ENCODE assay signal across 10 mouse cellular contexts in the genomic region with DNA sequence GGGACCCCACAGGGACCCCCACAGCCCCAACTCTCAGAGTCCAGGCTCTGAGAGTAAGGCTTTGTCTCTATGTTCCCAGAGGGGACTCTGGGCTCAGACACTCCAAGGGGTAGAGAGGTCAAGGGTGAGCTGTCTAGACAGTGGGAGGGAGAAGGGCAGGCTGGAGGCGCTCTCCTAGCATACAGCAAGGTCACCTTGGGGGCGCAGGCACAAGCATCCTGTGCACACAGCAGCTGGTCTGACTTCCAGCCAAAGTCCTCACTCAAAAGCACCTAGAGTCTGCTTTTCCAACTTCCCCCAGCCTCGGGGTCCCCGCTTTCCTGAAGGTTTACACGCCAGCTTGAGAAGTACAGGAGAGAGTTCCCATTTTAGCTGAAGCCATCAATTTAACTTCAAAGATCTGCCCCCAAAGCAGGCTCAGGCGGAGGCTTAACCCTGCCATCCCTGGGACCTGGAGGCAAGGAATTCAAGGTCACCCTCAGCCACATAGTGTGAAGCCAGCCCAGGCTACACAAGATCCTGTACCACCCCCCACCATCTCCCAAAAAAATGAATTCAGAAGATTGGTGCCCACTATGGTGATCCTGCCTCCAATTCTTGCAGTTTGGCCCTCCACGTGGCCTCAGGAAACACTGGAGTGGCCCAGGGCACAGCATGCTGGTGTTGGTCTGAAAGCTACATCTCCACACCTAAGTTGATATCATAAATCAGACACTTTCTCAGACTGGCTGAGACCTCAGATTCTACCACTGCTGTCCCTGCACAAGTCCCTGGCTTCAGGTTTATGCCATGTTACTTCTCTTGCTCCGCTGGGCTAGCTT. TPM values are rescaled to one million over a fixed set of nuclear protein-coding genes. Genes with fewer than 3 reads are reported as not detected.
A peak's percentile ranks its signal among the peaks of the same experiment; 100 is the strongest.
DNase-seq lines count a peak whose midpoint lies in the region; ATAC-seq lines count a peak whose summit lies in the region.
"Had no signal": no experiment of that assay in that cellular context is flagged by ENCODE, and none has a peak within 500 bp of the region (broad histone marks: within the 10 kb centered on the region; RNA-seq: fewer than 3 reads in every experiment).

No protein-coding gene starts in this region.

- ATAC-seq in heart, embryonic 13.5 days (ENCODE audit: extremely low read depth, insufficient number of reproducible peaks, low FRiP score, low TSS enrichment), result no peak
- ATAC-seq in neural tube, embryonic 12.5 days (ENCODE audit: low FRiP score, low read depth), result no peak
- no peak for ATAC-seq in megakaryocyte, adult 5-6 weeks (ENCODE audit: poor library complexity, severe bottlenecking)

- intact Hi-C loops in left cerebral cortex, postnatal 25 days (cut with DNase I), result no loop called here

- WGBS in heart, embryonic 13.5 days, result 43% methylated on average over 8 of the region's 8 CpGs
- 35% methylated on average over 8 of the region's 8 CpGs for WGBS in neural tube, embryonic 12.5 days

- peak; percentile 95 for DNase-seq in heart, adult 11 months
- no peak for DNase-seq in heart, adult 8-10 months (ENCODE audit: low spot score)
- DNase-seq in kidney, postnatal 10 days, result peak; percentile 84
- no peak for DNase-seq in left cerebral cortex, postnatal 25 days (ENCODE audit: low spot score in 2 of 2)
- DNase-seq in cerebellum, adult 18-20 months, result no peak

- H3K27me3 ChIP-seq in heart, embryonic 13.5 days (replicated peaks), result no peaks in the 10 kb centered on the region
- no peaks in the 10 kb centered on the region for H3K27me3 ChIP-seq in neural tube, embryonic 12.5 days (replicated peaks)
- H3K27me3 ChIP-seq: embryonic facial prominence, embryonic 15.5 days; megakaryocyte, embryonic 14.5 days had no signal

- H3K9me3 ChIP-seq in heart, embryonic 13.5 days, result no peaks in the 10 kb centered on the region
- no peaks in the 10 kb centered on the region for H3K9me3 ChIP-seq in neural tube, embryonic 12.5 days
- H3K9me3 ChIP-seq: embryonic facial prominence, embryonic 15.5 days; megakaryocyte, embryonic 14.5 days had no signal

- H3K9ac ChIP-seq in heart, embryonic 13.5 days, result peak overlapping the region; percentile 60
- peak overlapping the region; percentile 33; the same call in 1 of the 2 replicates for H3K9ac ChIP-seq in neural tube, embryonic 12.5 days
- H3K9ac ChIP-seq: embryonic facial prominence, embryonic 15.5 days had no signal

- peaks cover 52% of the 10 kb centered on the region for H3K4me1 ChIP-seq in heart, embryonic 13.5 days
- peaks cover 70% of the 10 kb centered on the region for H3K4me1 ChIP-seq in neural tube, embryonic 12.5 days

- H3K4me2 ChIP-seq in heart, embryonic 13.5 days, result no peak overlapping the region
- H3K4me2 ChIP-seq in neural tube, embryonic 12.5 days (replicated peaks), result 0 out of 2 replicates have a peak overlapping the region, but pooled peaks have one; percentile 14
- H3K4me2 ChIP-seq: embryonic facial prominence, embryonic 15.5 days had no signal

- peak overlapping the region; percentile 89 for H3K27ac ChIP-seq in heart, embryonic 13.5 days (replicated peaks)
- peak overlapping the region; percentile 50 for H3K27ac ChIP-seq in neural tube, embryonic 12.5 days
- H3K27ac ChIP-seq: embryonic facial prominence, embryonic 15.5 days had no signal

- H3K4me3 ChIP-seq in heart, embryonic 13.5 days, result no peak overlapping the region
- H3K4me3 ChIP-seq in neural tube, embryonic 12.5 days, result no peak overlapping the region
- H3K4me3 ChIP-seq: embryonic facial prominence, embryonic 15.5 days; megakaryocyte, embryonic 14.5 days had no signal

- H3K36me3 ChIP-seq in heart, embryonic 13.5 days, result peaks cover 35% of the 10 kb centered on the region
- H3K36me3 ChIP-seq in neural tube, embryonic 12.5 days, result peaks cover 31% of the 10 kb centered on the region

RNA-seq across cellular contexts. Expression of a gene that starts 12.6 kb away (rescaled TPM):
- total RNA-seq in heart, adult 8-10 months (2022), result 10 to 100 TPM; 40.0 to 57.7 (median 44.4) TPM
- polyA plus RNA-seq in heart, embryonic 13.5 days (2015; fragmentation: Nextera tagmentation; extraction: Ambion mirVana), result 33.7 and 37.3 TPM in 2 replicates
- polyA plus RNA-seq in neural tube, embryonic 12.5 days (2016; fragmentation: Nextera tagmentation; extraction: Ambion mirVana), result 181 and 188 TPM in 2 replicates
- total RNA-seq in left cerebral cortex, postnatal 25 days (2021), result 10 to 100 TPM; 12.7 to 18.1 TPM
- 5.7 and 6.8 TPM in 2 replicates for total RNA-seq in megakaryocyte, adult 5-6 weeks (2015)
- total RNA-seq in megakaryocyte, adult 5-6 weeks (2017), result 1.5 and 4.0 TPM in 2 replicates

RNA-seq across cellular contexts. Expression of a gene that starts 15.3 kb away (rescaled TPM):
- total RNA-seq in heart, adult 8-10 months (2022), result 1 to 10 TPM in 2 of 4 experiments, under 1 TPM in 2; 0.69 to 1.9 (median 1.2) TPM
- polyA plus RNA-seq in heart, embryonic 13.5 days (2015; fragmentation: Nextera tagmentation; extraction: Ambion mirVana), result 0.86 and 1.2 TPM in 2 replicates
- 0.14 TPM in 1 of 2 replicates, not detected in the other for polyA plus RNA-seq in neural tube, embryonic 12.5 days (2016; fragmentation: Nextera tagmentation; extraction: Ambion mirVana)
- not detected for total RNA-seq in left cerebral cortex, postnatal 25 days (2021)
- not detected in 2 replicates for total RNA-seq in megakaryocyte, adult 5-6 weeks (2015)
- not detected in 2 replicates for total RNA-seq in megakaryocyte, adult 5-6 weeks (2017)

RNA-seq across cellular contexts. Expression of a gene that starts 25.5 kb away (rescaled TPM):
- total RNA-seq in heart, adult 8-10 months (2022), result 10 to 100 TPM; 57.9 to 67.1 (median 63.4) TPM
- 269 and 297 TPM in 2 replicates for polyA plus RNA-seq in heart, embryonic 13.5 days (2015; fragmentation: Nextera tagmentation; extraction: Ambion mirVana)
- 264 and 277 TPM in 2 replicates for polyA plus RNA-seq in neural tube, embryonic 12.5 days (2016; fragmentation: Nextera tagmentation; extraction: Ambion mirVana)
- total RNA-seq in left cerebral cortex, postnatal 25 days (2021), result 10 to 100 TPM; 62.9 to 63.5 TPM
- 82.1 and 84.4 TPM in 2 replicates for total RNA-seq in megakaryocyte, adult 5-6 weeks (2015)
- total RNA-seq in megakaryocyte, adult 5-6 weeks (2017), result 106 and 151 TPM in 2 replicates

RNA-seq across cellular contexts. Expression of a gene that starts 31.6 kb away (rescaled TPM):
- 1 to 10 TPM; 1.4 to 2.3 (median 1.8) TPM for total RNA-seq in heart, adult 8-10 months (2022)
- polyA plus RNA-seq in heart, embryonic 13.5 days (2015; fragmentation: Nextera tagmentation; extraction: Ambion mirVana), result 1.5 and 2.7 TPM in 2 replicates
- 0.68 and 1.3 TPM in 2 replicates for polyA plus RNA-seq in neural tube, embryonic 12.5 days (2016; fragmentation: Nextera tagmentation; extraction: Ambion mirVana)
- total RNA-seq in left cerebral cortex, postnatal 25 days (2021), result 1 to 10 TPM in 1 of 2 experiments, under 1 TPM in 1; 0.37 to 1.2 TPM
- 62.2 and 64.6 TPM in 2 replicates for total RNA-seq in megakaryocyte, adult 5-6 weeks (2015)
- 29.3 and 33.8 TPM in 2 replicates for total RNA-seq in megakaryocyte, adult 5-6 weeks (2017)

RNA-seq across cellular contexts. Expression of a gene that starts 38.9 kb away (rescaled TPM):
- 10 to 100 TPM; 29.1 to 34.1 (median 31.3) TPM for total RNA-seq in heart, adult 8-10 months (2022)
- 63.3 and 70.9 TPM in 2 replicates for polyA plus RNA-seq in heart, embryonic 13.5 days (2015; fragmentation: Nextera tagmentation; extraction: Ambion mirVana)
- polyA plus RNA-seq in neural tube, embryonic 12.5 days (2016; fragmentation: Nextera tagmentation; extraction: Ambion mirVana), result 139 and 144 TPM in 2 replicates
- total RNA-seq in left cerebral cortex, postnatal 25 days (2021), result 100 to 1,000 TPM; 242 to 257 TPM
- 35.7 and 38.2 TPM in 2 replicates for total RNA-seq in megakaryocyte, adult 5-6 weeks (2015)
- 61.3 and 76.1 TPM in 2 replicates for total RNA-seq in megakaryocyte, adult 5-6 weeks (2017)

Comparison
In these comparisons a context has a peak if more than half of its experiments do, and no peak if none do; other contexts are left out.
1. DNase-seq: peak in heart, adult 11 months (single experiment) and kidney, postnatal 10 days (single experiment); none in heart, adult 8-10 months (single experiment), left cerebral cortex, postnatal 25 days (0 of 2) and cerebellum, adult 18-20 months (0 of 2).